Mouse (Mus musculus): ENCODE measurements at regions not wholly inside any gene's neighbourhood (a gene's known extent, or its start where the extent isn't known, plus 50 kb on each side); places are given as distances from the start of the nearest gene placed in this dataset.
A peak's percentile ranks its signal among the peaks of the same experiment; 100 is the strongest.

- no peaks in the 10 kb centered on the region for H3K4me1 ChIP-seq (replicated peaks; ENCODE audit: control insufficient read depth, insufficient read depth)
- no peak overlapping the region for H3K4me2 ChIP-seq (replicated peaks; ENCODE audit: low read depth)
- H3K4me3 ChIP-seq (ENCODE audit: low read depth, low read length): no peak overlapping the region
- TF ChIP-seq CTCF (IDR thresholded peaks at IDR 0.05; ENCODE audit: low read depth) (no peak), EP300 (optimal IDR thresholded peaks at IDR 0.05) (no peak)
- H3K9ac ChIP-seq (ENCODE audit: low read length): no peak overlapping the region
- H3K27ac ChIP-seq (replicated peaks): no peak overlapping the region
- H3K27me3 ChIP-seq (ENCODE audit: control insufficient read depth, insufficient read depth, low read length): no peaks in the 10 kb centered on the region
- ATAC-seq (ENCODE audit: low FRiP score, low TSS enrichment) (no peak), DNase-seq (ENCODE audit: low spot score) (no peak)
- H3K9me3 ChIP-seq (ENCODE audit: control insufficient read depth, low read length): no peaks in the 10 kb centered on the region
- H3K36me3 ChIP-seq (ENCODE audit: control insufficient read depth, insufficient read depth, low read length): no peaks in the 10 kb centered on the region
These were observed 279.2 kb upstream of the Fat1 start for GRCm38 (mm10) chr8:44656031-44656430.

- H3K36me3 ChIP-seq (ENCODE audit: control insufficient read depth, insufficient read depth, low read length): no peaks in the 10 kb centered on the region
- DNase-seq (ENCODE audit: low spot score) (no peak), ATAC-seq (ENCODE audit: low FRiP score, low TSS enrichment) (peak; percentile 93)
- H3K4me3 ChIP-seq (ENCODE audit: low read depth, low read length): no peak overlapping the region
- H3K9ac ChIP-seq (ENCODE audit: low read length): no peak overlapping the region
- no peaks in the 10 kb centered on the region for H3K9me3 ChIP-seq (ENCODE audit: control insufficient read depth, low read length)
- no peak overlapping the region for H3K4me2 ChIP-seq (replicated peaks; ENCODE audit: low read depth)
- WGBS: 49% methylated on average over 4 of the region's 4 CpGs
- no peak overlapping the region for H3K27ac ChIP-seq (replicated peaks)
- no peaks in the 10 kb centered on the region for H3K27me3 ChIP-seq (ENCODE audit: control insufficient read depth, insufficient read depth, low read length)
- TF ChIP-seq CTCF (IDR thresholded peaks at IDR 0.05; ENCODE audit: low read depth) (no peak), EP300 (optimal IDR thresholded peaks at IDR 0.05) (no peak)
- H3K4me1 ChIP-seq (replicated peaks; ENCODE audit: control insufficient read depth, insufficient read depth): no peaks in the 10 kb centered on the region
These were observed 278.8 kb upstream of the Fat1 start for GRCm38 (mm10) chr8:44656470-44656869.

GRCm38 (mm10) chr8:44661696-44662095, 273.6 kb upstream of the Fat1 start:
- no peaks in the 10 kb centered on the region for H3K36me3 ChIP-seq (ENCODE audit: control insufficient read depth, insufficient read depth, low read length)
- H3K9ac ChIP-seq (ENCODE audit: low read length): no peak overlapping the region
- H3K4me2 ChIP-seq (replicated peaks; ENCODE audit: low read depth): no peak overlapping the region
- WGBS: 35% methylated on average over 2 of the region's 2 CpGs
- H3K4me3 ChIP-seq (ENCODE audit: low read depth, low read length): no peak overlapping the region
- H3K27ac ChIP-seq (replicated peaks): no peak overlapping the region
- no peaks in the 10 kb centered on the region for H3K9me3 ChIP-seq (ENCODE audit: control insufficient read depth, low read length)
- H3K27me3 ChIP-seq (ENCODE audit: control insufficient read depth, insufficient read depth, low read length): no peaks in the 10 kb centered on the region
- DNase-seq (ENCODE audit: low spot score): no peak
- no peak for ATAC-seq (ENCODE audit: low FRiP score, low TSS enrichment)
- no peak for TF ChIP-seq CTCF (IDR thresholded peaks at IDR 0.05; ENCODE audit: low read depth)
- no peak for TF ChIP-seq EP300 (optimal IDR thresholded peaks at IDR 0.05)
- no peaks in the 10 kb centered on the region for H3K4me1 ChIP-seq (replicated peaks; ENCODE audit: control insufficient read depth, insufficient read depth)

GRCm38 (mm10) chr8:44687126-44687525, 248.1 kb upstream of the Fat1 start:
- no peak overlapping the region for H3K4me3 ChIP-seq (ENCODE audit: low read depth, low read length)
- no peak for TF ChIP-seq EP300 (optimal IDR thresholded peaks at IDR 0.05)
- TF ChIP-seq CTCF (IDR thresholded peaks at IDR 0.05; ENCODE audit: low read depth): no peak
- no peaks in the 10 kb centered on the region for H3K27me3 ChIP-seq (ENCODE audit: control insufficient read depth, insufficient read depth, low read length)
- no peak overlapping the region for H3K4me2 ChIP-seq (replicated peaks; ENCODE audit: low read depth)
- no peak overlapping the region for H3K9ac ChIP-seq (ENCODE audit: low read length)
- no peaks in the 10 kb centered on the region for H3K4me1 ChIP-seq (replicated peaks; ENCODE audit: control insufficient read depth, insufficient read depth)
- H3K27ac ChIP-seq (replicated peaks): no peak overlapping the region
- ATAC-seq (ENCODE audit: low FRiP score, low TSS enrichment): no peak
- no peaks in the 10 kb centered on the region for H3K9me3 ChIP-seq (ENCODE audit: control insufficient read depth, low read length)
- no peak for DNase-seq (ENCODE audit: low spot score)
- no peaks in the 10 kb centered on the region for H3K36me3 ChIP-seq (ENCODE audit: control insufficient read depth, insufficient read depth, low read length)
- WGBS: 78% methylated on average over 9 of the region's 9 CpGs

GRCm38 (mm10) chr8:44689837-44690592, 245.2 kb upstream of the Fat1 start:
- no peak for TF ChIP-seq EP300 (optimal IDR thresholded peaks at IDR 0.05)
- no peak for TF ChIP-seq CTCF (IDR thresholded peaks at IDR 0.05; ENCODE audit: low read depth)
- H3K4me3 ChIP-seq (ENCODE audit: low read depth, low read length): no peak overlapping the region
- ATAC-seq (ENCODE audit: low FRiP score, low TSS enrichment) (no peak), DNase-seq (ENCODE audit: low spot score) (no peak)
- H3K4me2 ChIP-seq (replicated peaks; ENCODE audit: low read depth): no peak overlapping the region
- no peaks in the 10 kb centered on the region for H3K36me3 ChIP-seq (ENCODE audit: control insufficient read depth, insufficient read depth, low read length)
- H3K27me3 ChIP-seq (ENCODE audit: control insufficient read depth, insufficient read depth, low read length): no peaks in the 10 kb centered on the region
- no peak overlapping the region for H3K27ac ChIP-seq (replicated peaks)
- no peak overlapping the region for H3K9ac ChIP-seq (ENCODE audit: low read length)
- no peaks in the 10 kb centered on the region for H3K9me3 ChIP-seq (ENCODE audit: control insufficient read depth, low read length)
- 90% methylated on average over 9 of the region's 9 CpGs for WGBS
- H3K4me1 ChIP-seq (replicated peaks; ENCODE audit: control insufficient read depth, insufficient read depth): no peaks in the 10 kb centered on the region

- WGBS: 75% methylated on average over 4 of the region's 4 CpGs
- H3K9ac ChIP-seq (ENCODE audit: low read length): no peak overlapping the region
- no peak overlapping the region for H3K27ac ChIP-seq (replicated peaks)
- H3K36me3 ChIP-seq (ENCODE audit: control insufficient read depth, insufficient read depth, low read length): no peaks in the 10 kb centered on the region
- no peak for ATAC-seq (ENCODE audit: low FRiP score, low TSS enrichment)
- TF ChIP-seq EP300 (optimal IDR thresholded peaks at IDR 0.05) (no peak), CTCF (IDR thresholded peaks at IDR 0.05; ENCODE audit: low read depth) (no peak)
- no peaks in the 10 kb centered on the region for H3K27me3 ChIP-seq (ENCODE audit: control insufficient read depth, insufficient read depth, low read length)
- H3K4me2 ChIP-seq (replicated peaks; ENCODE audit: low read depth): no peak overlapping the region
- H3K9me3 ChIP-seq (ENCODE audit: control insufficient read depth, low read length): no peaks in the 10 kb centered on the region
- no peak for DNase-seq (ENCODE audit: low spot score)
- H3K4me3 ChIP-seq (ENCODE audit: low read depth, low read length): no peak overlapping the region
- no peaks in the 10 kb centered on the region for H3K4me1 ChIP-seq (replicated peaks; ENCODE audit: control insufficient read depth, insufficient read depth)
These were observed 244.7 kb upstream of the Fat1 start for GRCm38 (mm10) chr8:44690593-44690950.
